8 mouse cellular contexts compared by ENCODE assay signal in genomic region chr1:179231777-179232661, GRCm38 (mm10).
DNase-seq lines count a peak whose midpoint lies in the region; ATAC-seq and TF ChIP-seq lines count a peak whose summit lies in the region.

No protein-coding gene starts in this region.

- TF ChIP-seq POLR2A in bone marrow macrophage, adult 2 months (IDR thresholded peaks at IDR 0.05; ENCODE audit: borderline replicate concordance, low read depth, low read length), result no peak
- TF ChIP-seq POLR2A in liver, adult 2 months (IDR thresholded peaks at IDR 0.05; ENCODE audit: extremely low read depth, insufficient read depth, low read length), result no peak

- H3K27me3 ChIP-seq in embryonic facial prominence, embryonic 15.5 days, result no peaks in the 10 kb centered on the region
- H3K27me3 ChIP-seq in heart, embryonic 11.5 days (ENCODE audit: control insufficient read depth, insufficient read depth, low read length), result no peaks in the 10 kb centered on the region
- no peaks in the 10 kb centered on the region for H3K27me3 ChIP-seq in kidney, embryonic 15.5 days
- no peaks in the 10 kb centered on the region for H3K27me3 ChIP-seq in liver, adult 2 months (ENCODE audit: control insufficient read depth, insufficient read depth, low read length)
- no peaks in the 10 kb centered on the region for H3K27me3 ChIP-seq in neural tube, embryonic 11.5 days (ENCODE audit: control insufficient read depth, insufficient read depth, low read length)
- no peaks in the 10 kb centered on the region for H3K27me3 ChIP-seq in stomach, postnatal 0 days (ENCODE audit: control insufficient read depth, insufficient read depth, low read length)

- H3K27ac ChIP-seq in bone marrow macrophage, adult 2 months (ENCODE audit: insufficient read depth, low read depth, low read length), result peak overlapping the region; percentile 66
- H3K27ac ChIP-seq in embryonic facial prominence, embryonic 15.5 days (replicated peaks), result peak overlapping the region; percentile 39; the same call in 1 of the 2 replicates
- H3K27ac ChIP-seq in heart, embryonic 11.5 days (ENCODE audit: low read depth, low read length), result peak overlapping the region; percentile 66; the same call in 1 of the 2 replicates
- H3K27ac ChIP-seq in kidney, embryonic 15.5 days, result peak overlapping the region; percentile 71
- H3K27ac ChIP-seq in liver, adult 2 months (replicated peaks; ENCODE audit: insufficient read depth, low read depth, low read length), result no peak overlapping the region
- H3K27ac ChIP-seq in neural tube, embryonic 11.5 days (ENCODE audit: low read depth, low read length), result 0 out of 2 replicates have a peak overlapping the region, but pooled peaks have one; percentile 44
- H3K27ac ChIP-seq in stomach, postnatal 0 days (replicated peaks), result 0 out of 2 replicates have a peak overlapping the region, but pooled peaks have one; percentile 40

- TF ChIP-seq EP300 in stomach, postnatal 0 days (optimal IDR thresholded peaks at IDR 0.05), result no peak

- TF ChIP-seq CTCF in bone marrow macrophage, adult 2 months (IDR thresholded peaks at IDR 0.05; ENCODE audit: low read depth, low read length), result peak; percentile 70
- TF ChIP-seq CTCF in liver, adult 2 months (IDR thresholded peaks at IDR 0.05; ENCODE audit: low read depth, low read length), result peak; percentile 80
- TF ChIP-seq CTCF in stomach, postnatal 0 days (IDR thresholded peaks at IDR 0.05; ENCODE audit: low read depth), result peak; percentile 90

- H3K4me3 ChIP-seq in bone marrow macrophage, adult 2 months (ENCODE audit: insufficient read depth, low read length), result no peak overlapping the region
- H3K4me3 ChIP-seq in embryonic facial prominence, embryonic 15.5 days (replicated peaks), result no peak overlapping the region
- no peak overlapping the region for H3K4me3 ChIP-seq in heart, embryonic 11.5 days (ENCODE audit: low read depth, low read length)
- H3K4me3 ChIP-seq in kidney, embryonic 15.5 days (replicated peaks), result no peak overlapping the region
- no peak overlapping the region for H3K4me3 ChIP-seq in liver, adult 2 months (ENCODE audit: insufficient read depth, low read depth, low read length)
- H3K4me3 ChIP-seq in neural tube, embryonic 11.5 days (ENCODE audit: low read depth, low read length), result no peak overlapping the region
- no peak overlapping the region for H3K4me3 ChIP-seq in stomach, postnatal 0 days (ENCODE audit: low read depth, low read length)

- H3K79me2 ChIP-seq in liver, adult 2 months (ENCODE audit: control insufficient read depth, insufficient read depth, low read length), result no peaks in the 10 kb centered on the region

- H3K4me1 ChIP-seq in bone marrow macrophage, adult 2 months (ENCODE audit: control insufficient read depth, insufficient read depth, low read length), result peaks cover 5% of the 10 kb centered on the region
- peaks cover 4% of the 10 kb centered on the region; the same call in 1 of the 2 replicates for H3K4me1 ChIP-seq in embryonic facial prominence, embryonic 15.5 days
- H3K4me1 ChIP-seq in heart, embryonic 11.5 days (ENCODE audit: control insufficient read depth, insufficient read depth, low read length), result peaks cover 2% of the 10 kb centered on the region; the same call in 1 of the 2 replicates
- peaks cover 28% of the 10 kb centered on the region for H3K4me1 ChIP-seq in kidney, embryonic 15.5 days
- H3K4me1 ChIP-seq in liver, adult 2 months (ENCODE audit: control insufficient read depth, insufficient read depth, low read length), result no peaks in the 10 kb centered on the region
- no peaks in the 10 kb centered on the region for H3K4me1 ChIP-seq in neural tube, embryonic 11.5 days (ENCODE audit: control insufficient read depth, insufficient read depth, low read length)
- H3K4me1 ChIP-seq in stomach, postnatal 0 days (replicated peaks; ENCODE audit: control insufficient read depth, insufficient read depth), result no peaks in the 10 kb centered on the region

- no peak overlapping the region for H3K4me2 ChIP-seq in embryonic facial prominence, embryonic 15.5 days (replicated peaks)
- no peak overlapping the region for H3K4me2 ChIP-seq in heart, embryonic 11.5 days
- H3K4me2 ChIP-seq in kidney, embryonic 15.5 days, result no peak overlapping the region
- no peak overlapping the region for H3K4me2 ChIP-seq in neural tube, embryonic 11.5 days (ENCODE audit: low read depth)
- H3K4me2 ChIP-seq in stomach, postnatal 0 days (replicated peaks; ENCODE audit: low read depth), result no peak overlapping the region

- H3K36me3 ChIP-seq in embryonic facial prominence, embryonic 15.5 days, result no peaks in the 10 kb centered on the region
- H3K36me3 ChIP-seq in heart, embryonic 11.5 days (ENCODE audit: control insufficient read depth, insufficient read depth, low read length), result no peaks in the 10 kb centered on the region
- H3K36me3 ChIP-seq in kidney, embryonic 15.5 days, result no peaks in the 10 kb centered on the region
- no peaks in the 10 kb centered on the region for H3K36me3 ChIP-seq in liver, adult 2 months (ENCODE audit: control insufficient read depth, insufficient read depth, low read length)
- no peaks in the 10 kb centered on the region for H3K36me3 ChIP-seq in neural tube, embryonic 11.5 days (ENCODE audit: control insufficient read depth, insufficient read depth, low read length)
- no peaks in the 10 kb centered on the region for H3K36me3 ChIP-seq in stomach, postnatal 0 days (ENCODE audit: control insufficient read depth, insufficient read depth, low read length)

- no peaks in the 10 kb centered on the region for H3K9me3 ChIP-seq in embryonic facial prominence, embryonic 15.5 days (replicated peaks)
- no peaks in the 10 kb centered on the region for H3K9me3 ChIP-seq in heart, embryonic 11.5 days (replicated peaks; ENCODE audit: control insufficient read depth, low read length)
- no peaks in the 10 kb centered on the region for H3K9me3 ChIP-seq in kidney, embryonic 15.5 days (replicated peaks)
- H3K9me3 ChIP-seq in neural tube, embryonic 11.5 days (ENCODE audit: control insufficient read depth, low read length), result no peaks in the 10 kb centered on the region
- no peaks in the 10 kb centered on the region for H3K9me3 ChIP-seq in stomach, postnatal 0 days (ENCODE audit: control insufficient read depth, low read length)

- no peak overlapping the region for H3K9ac ChIP-seq in embryonic facial prominence, embryonic 15.5 days
- H3K9ac ChIP-seq in heart, embryonic 11.5 days (ENCODE audit: low read depth, low read length), result 0 out of 2 replicates have a peak overlapping the region, but pooled peaks have one; percentile 60
- H3K9ac ChIP-seq in kidney, embryonic 15.5 days, result 0 out of 2 replicates have a peak overlapping the region, but pooled peaks have one; percentile 8
- H3K9ac ChIP-seq in liver, adult 2 months (ENCODE audit: low read depth, low read length), result no peak overlapping the region
- no peak overlapping the region for H3K9ac ChIP-seq in neural tube, embryonic 11.5 days (ENCODE audit: low read length)
- H3K9ac ChIP-seq in stomach, postnatal 0 days (ENCODE audit: low read length), result no peak overlapping the region

- ATAC-seq in embryonic facial prominence, embryonic 15.5 days (ENCODE audit: insufficient number of reproducible peaks, low FRiP score, low TSS enrichment, low read depth), result no peak
- no peak; the same call in 1 of the 2 replicates for ATAC-seq in heart, embryonic 11.5 days (replicated peaks; ENCODE audit: insufficient number of reproducible peaks, low FRiP score, low TSS enrichment)
- ATAC-seq in kidney, embryonic 15.5 days (replicated peaks; ENCODE audit: low FRiP score), result peak; percentile 40
- ATAC-seq in neural tube, embryonic 11.5 days (ENCODE audit: insufficient read depth, low FRiP score, low TSS enrichment), result peak; percentile 53; the same call in 1 of the 2 replicates
- ATAC-seq in stomach, postnatal 0 days (ENCODE audit: low FRiP score, low TSS enrichment), result peak; percentile 74

- peak; percentile 32 to 59 for DNase-seq in CD8-positive naive resting alpha-beta T cell, adult 2 months (ENCODE audit: low read depth in 2 of 2, low spot score in 2 of 2)
- peak; percentile 37 for DNase-seq in liver, adult 2 months (ENCODE audit: extremely low read depth, low read depth, low spot score)
- DNase-seq in neural tube, embryonic 11.5 days (ENCODE audit: low spot score), result peak; percentile 81
- DNase-seq in stomach, postnatal 0 days (ENCODE audit: low spot score), result peak; percentile 86

- 34% methylated on average over 13 of the region's 13 CpGs for WGBS in embryonic facial prominence, embryonic 15.5 days
- 36% methylated on average over 13 of the region's 13 CpGs for WGBS in heart, embryonic 11.5 days (ENCODE audit: insufficient replicate concordance)
- WGBS in kidney, embryonic 15.5 days, result 24% methylated on average over 13 of the region's 13 CpGs
- WGBS in liver, adult 2 months, result 58% methylated on average over 13 of the region's 13 CpGs
- 40% methylated on average over 13 of the region's 13 CpGs for WGBS in neural tube, embryonic 11.5 days
- WGBS in stomach, postnatal 0 days, result 33% methylated on average over 13 of the region's 13 CpGs

Comparison
In these comparisons a context has a peak if more than half of its experiments do, and no peak if none do; other contexts are left out.
1. ATAC-seq: peak in kidney, embryonic 15.5 days (single experiment), neural tube, embryonic 11.5 days (single experiment) and stomach, postnatal 0 days (single experiment); none in embryonic facial prominence, embryonic 15.5 days (single experiment) and heart, embryonic 11.5 days (single experiment).
2. H3K9ac ChIP-seq: peak in heart, embryonic 11.5 days (single experiment) and kidney, embryonic 15.5 days (single experiment); none in embryonic facial prominence, embryonic 15.5 days (single experiment), liver, adult 2 months (single experiment), neural tube, embryonic 11.5 days (single experiment) and stomach, postnatal 0 days (single experiment).
3. Peak in every context shown above with its lines, with median percentiles within 50 percentile points of each other: DNase-seq and CTCF ChIP-seq.